Mouse (Mus musculus): Measurements from ENCODE around the gene Igbp1. TPM values are rescaled to one million over a fixed set of nuclear protein-coding genes. Genes with fewer than 3 reads are reported as not detected.

The Igbp1 gene
- polyA plus RNA-seq, 1 experiment from 2014 or later, result 25.1 TPM

DNA sequence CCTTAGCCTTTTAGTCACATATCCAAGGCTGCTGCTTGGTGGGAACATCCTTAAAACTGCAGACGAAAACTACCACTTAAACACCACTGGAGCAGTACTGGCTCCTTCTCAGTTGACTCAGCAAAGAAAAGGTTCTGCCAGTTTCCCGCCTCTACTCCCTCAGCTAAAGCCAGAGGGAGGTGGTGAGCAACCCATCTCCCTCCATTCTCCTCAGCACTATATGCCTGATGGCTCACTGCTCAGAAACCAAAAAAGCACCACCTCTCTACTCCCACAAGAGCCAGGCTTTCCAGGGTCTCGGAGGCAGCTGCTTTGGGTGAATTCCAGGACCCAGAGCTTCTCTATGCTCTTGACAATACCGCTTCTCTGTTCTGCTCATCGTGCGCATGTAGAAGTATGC, 23.5 kb downstream of the Igbp1 start:
- no peaks in the 10 kb centered on the region for H3K9me3 ChIP-seq (replicated peaks)
- no peak for ATAC-seq (replicated peaks; ENCODE audit: insufficient number of reproducible peaks, insufficient read depth, low FRiP score, low read depth)
- no peaks in the 10 kb centered on the region for H3K27me3 ChIP-seq
- no peak overlapping the region for H3K4me3 ChIP-seq
- H3K9ac ChIP-seq, result no peak overlapping the region
- H3K27ac ChIP-seq, result no peak overlapping the region
- 88% methylated on average over 6 of the region's 6 CpGs for WGBS
- H3K36me3 ChIP-seq, result no peaks in the 10 kb centered on the region
- no peak overlapping the region for H3K4me2 ChIP-seq
- H3K4me1 ChIP-seq (replicated peaks), result no peaks in the 10 kb centered on the region

- Histone ChIP-seq H3K4me1 (replicated peaks) (no peaks in the 10 kb centered on the region), H3K27me3 (no peaks in the 10 kb centered on the region), H3K9me3 (replicated peaks) (no peaks in the 10 kb centered on the region), H3K4me3 (no peak overlapping the region), H3K4me2 (no peak overlapping the region), H3K27ac (no peak overlapping the region), H3K36me3 (no peaks in the 10 kb centered on the region), H3K9ac (no peak overlapping the region)
- WGBS, result 82% methylated on average over 2 of the region's 2 CpGs
- no peak for ATAC-seq (replicated peaks; ENCODE audit: insufficient number of reproducible peaks, insufficient read depth, low FRiP score, low read depth)
Observed at GRCm38 (mm10) chrX:100518532-100518931, 24.4 kb downstream of the Igbp1 start.

DNA sequence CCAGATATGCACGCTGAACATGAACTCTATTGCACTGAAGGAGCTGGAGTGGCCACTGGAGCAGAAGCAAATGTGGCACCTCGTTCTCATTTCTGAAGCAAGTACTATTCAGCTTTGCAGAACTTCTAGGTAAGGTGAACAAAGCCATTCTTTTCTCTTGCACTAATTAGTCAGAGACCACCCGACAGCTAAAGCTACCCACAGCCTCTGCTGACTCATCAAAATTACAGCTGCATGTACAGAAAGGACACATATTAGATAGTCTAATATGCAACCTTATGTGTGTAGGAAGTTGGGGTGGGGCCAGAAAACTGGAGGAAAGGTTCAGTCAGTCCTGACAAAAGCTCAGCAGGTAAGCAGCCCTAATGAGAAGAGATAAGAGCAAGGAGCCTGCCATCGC, 30.4 kb downstream of the Igbp1 start, which contains the start of gene Dgat2l6:
Gene Dgat2l6, plus strand, starts transcription at position 368 of the 400 bp plus-strand sequence.
- Histone ChIP-seq H3K36me3 (no peaks in the 10 kb centered on the region), H3K27me3 (no peaks in the 10 kb centered on the region), H3K9me3 (replicated peaks) (no peaks in the 10 kb centered on the region), H3K27ac (no peak within 1 kb of the TSS), H3K4me2 (no peak within 1 kb of the TSS), H3K4me1 (replicated peaks) (no peaks in the 10 kb centered on the region), H3K4me3 (no peak within 1 kb of the TSS), H3K9ac (no peak within 1 kb of the TSS)
- ATAC-seq (replicated peaks; ENCODE audit: insufficient number of reproducible peaks, insufficient read depth, low FRiP score, low read depth), result no peak
- WGBS, result 76% methylated on average over 4 of the region's 4 CpGs

- H3K36me3 ChIP-seq, result no peaks in the 10 kb centered on the region
- no peak overlapping the region for H3K27ac ChIP-seq
- no peak overlapping the region for H3K4me3 ChIP-seq
- ATAC-seq (replicated peaks; ENCODE audit: insufficient number of reproducible peaks, insufficient read depth, low FRiP score, low read depth), result no peak
- no peaks in the 10 kb centered on the region for H3K4me1 ChIP-seq (replicated peaks)
- WGBS, result 66% methylated on average over 3 of the region's 3 CpGs
- H3K27me3 ChIP-seq, result no peaks in the 10 kb centered on the region
- no peak overlapping the region for H3K4me2 ChIP-seq
- no peak overlapping the region for H3K9ac ChIP-seq
- H3K9me3 ChIP-seq (replicated peaks), result no peaks in the 10 kb centered on the region
Observed at GRCm38 (mm10) chrX:100556026-100556425, 61.9 kb downstream of the Igbp1 start.

DNA sequence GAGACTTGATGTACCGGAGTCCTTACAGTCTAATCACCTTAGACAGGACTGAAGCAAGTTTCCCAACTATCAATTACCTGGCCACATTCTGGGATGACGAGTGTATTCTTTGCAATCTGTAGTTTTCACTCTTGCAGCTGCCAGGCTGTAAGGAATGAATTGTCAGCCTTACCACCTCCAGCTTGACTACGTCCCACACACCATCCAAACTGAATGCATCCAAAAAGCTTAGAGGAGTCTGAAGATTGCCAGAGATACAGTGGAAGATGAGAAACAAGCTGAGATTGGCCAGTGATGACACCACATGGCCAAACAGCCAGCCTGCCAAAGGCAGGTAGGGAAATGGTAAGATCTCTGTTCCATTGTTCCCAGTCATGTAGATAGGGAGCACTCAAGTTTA, 71.6 kb downstream of the Igbp1 start:
- Histone ChIP-seq H3K27me3 (no peaks in the 10 kb centered on the region), H3K9ac (no peak overlapping the region), H3K4me3 (no peak overlapping the region), H3K9me3 (replicated peaks) (no peaks in the 10 kb centered on the region), H3K4me1 (replicated peaks) (no peaks in the 10 kb centered on the region), H3K36me3 (no peaks in the 10 kb centered on the region), H3K27ac (no peak overlapping the region), H3K4me2 (no peak overlapping the region)
- WGBS, result 89% methylated on average over 3 of the region's 3 CpGs
- no peak for ATAC-seq (replicated peaks; ENCODE audit: insufficient number of reproducible peaks, insufficient read depth, low FRiP score, low read depth)

Other genes starting within 250 kb of the Igbp1 start
- not detected in 2 replicates for gene Otud6a, start 65.3 kb upstream of the Igbp1 start, polyA plus RNA-seq (2015; fragmentation: Nextera tagmentation; extraction: Ambion mirVana)
- gene Awat2, start 51.6 kb upstream of the Igbp1 start, polyA plus RNA-seq (2015; fragmentation: Nextera tagmentation; extraction: Ambion mirVana), result 0.10 and 0.25 TPM in 2 replicates
- not detected in 2 replicates for gene Dgat2l6, start 30.5 kb downstream of the Igbp1 start, polyA plus RNA-seq (2015; fragmentation: Nextera tagmentation; extraction: Ambion mirVana)
- not detected in 2 replicates for gene Awat1, start 78.0 kb downstream of the Igbp1 start, polyA plus RNA-seq (2015; fragmentation: Nextera tagmentation; extraction: Ambion mirVana)
- 0.03 TPM in 1 of 2 replicates, not detected in the other for gene P2ry4, start 100.6 kb downstream of the Igbp1 start, polyA plus RNA-seq (2015; fragmentation: Nextera tagmentation; extraction: Ambion mirVana)
- gene Arr3, start 111.2 kb downstream of the Igbp1 start, polyA plus RNA-seq (2015; fragmentation: Nextera tagmentation; extraction: Ambion mirVana), result 1.0 and 1.4 TPM in 2 replicates
- gene Kif4, start 131.4 kb downstream of the Igbp1 start, polyA plus RNA-seq (2015; fragmentation: Nextera tagmentation; extraction: Ambion mirVana), result 18.9 and 21.5 TPM in 2 replicates
- gene Pdzd11, start 132.3 kb downstream of the Igbp1 start, polyA plus RNA-seq (2015; fragmentation: Nextera tagmentation; extraction: Ambion mirVana), result 83.5 TPM in 2 replicates
- gene Gdpd2, start 235.6 kb downstream of the Igbp1 start, polyA plus RNA-seq (2015; fragmentation: Nextera tagmentation; extraction: Ambion mirVana), result 1.0 and 1.4 TPM in 2 replicates

Measured in heart, embryonic 15.5 days (tissue).